Mouse (Mus musculus): ENCODE data around the gene Otud5. TPM values are rescaled to one million over a fixed set of nuclear protein-coding genes. Genes with fewer than 3 reads are reported as not detected.

The Otud5 gene
- polyA plus RNA-seq, 1 experiment from 2014 or later = 51.8 TPM

MicroRNAs within 50 kb of the gene (microRNA counts, 519-probe panel; counts per million panel counts)
- microRNA mmu-miR-1198 = 3,674 counts per million, percentile 54 among the panel's probes with 10 or more counts

Small RNA genes lying within 50 kb of the gene (microRNA-seq; reads per million reads assigned to microRNA genes)
- 26.2 reads per million, percentile 37 among the genes with 10 or more reads in this experiment for gene Mir1198

Other genes starting within 250 kb of the Otud5 start
- 28.0 and 29.6 TPM in 2 replicates for gene Ccdc22, start 235.8 kb upstream of the Otud5 start, polyA plus RNA-seq (2015; fragmentation: Nextera tagmentation; extraction: Ambion mirVana)
- gene Cacna1f, start 234.3 kb upstream of the Otud5 start, polyA plus RNA-seq (2015; fragmentation: Nextera tagmentation; extraction: Ambion mirVana) = 0.11 and 0.13 TPM in 2 replicates
- gene Syp, start 202.9 kb upstream of the Otud5 start, polyA plus RNA-seq (2015; fragmentation: Nextera tagmentation; extraction: Ambion mirVana) = 108 and 118 TPM in 2 replicates
- gene Prickle3, start 184.1 kb upstream of the Otud5 start, polyA plus RNA-seq (2015; fragmentation: Nextera tagmentation; extraction: Ambion mirVana) = 1.9 and 2.1 TPM in 2 replicates
- 27.2 and 33.4 TPM in 2 replicates for gene Plp2, start 170.0 kb upstream of the Otud5 start, polyA plus RNA-seq (2015; fragmentation: Nextera tagmentation; extraction: Ambion mirVana)
- 0.18 TPM in 1 of 2 replicates, not detected in the other for gene Magix, start 160.1 kb upstream of the Otud5 start, polyA plus RNA-seq (2015; fragmentation: Nextera tagmentation; extraction: Ambion mirVana)
- gene Gpkow, start 144.2 kb upstream of the Otud5 start, polyA plus RNA-seq (2015; fragmentation: Nextera tagmentation; extraction: Ambion mirVana) = 43.2 and 50.4 TPM in 2 replicates
- gene Wdr45, start 127.0 kb upstream of the Otud5 start, polyA plus RNA-seq (2015; fragmentation: Nextera tagmentation; extraction: Ambion mirVana) = 35.0 and 36.5 TPM in 2 replicates
- gene Gm45208, start 119.1 kb upstream of the Otud5 start, polyA plus RNA-seq (2015; fragmentation: Nextera tagmentation; extraction: Ambion mirVana) = not detected in 2 replicates
- gene Praf2, start 112.9 kb upstream of the Otud5 start, polyA plus RNA-seq (2015; fragmentation: Nextera tagmentation; extraction: Ambion mirVana) = 115 and 134 TPM in 2 replicates
- gene Ccdc120, start 90.5 kb upstream of the Otud5 start, polyA plus RNA-seq (2015; fragmentation: Nextera tagmentation; extraction: Ambion mirVana) = 39.3 and 43.2 TPM in 2 replicates
- gene Tfe3, start 78.8 kb upstream of the Otud5 start, polyA plus RNA-seq (2015; fragmentation: Nextera tagmentation; extraction: Ambion mirVana) = 25.8 and 28.6 TPM in 2 replicates
- gene Gripap1, start 51.6 kb upstream of the Otud5 start, polyA plus RNA-seq (2015; fragmentation: Nextera tagmentation; extraction: Ambion mirVana) = 74.9 and 77.1 TPM in 2 replicates
- 4.9 and 6.2 TPM in 2 replicates for gene Kcnd1, start 19.1 kb upstream of the Otud5 start, polyA plus RNA-seq (2015; fragmentation: Nextera tagmentation; extraction: Ambion mirVana)
- 16.7 and 18.6 TPM in 2 replicates for gene Pim2, start 36.9 kb downstream of the Otud5 start, polyA plus RNA-seq (2015; fragmentation: Nextera tagmentation; extraction: Ambion mirVana)
- 42.3 and 45.2 TPM in 2 replicates for gene Slc35a2, start 42.7 kb downstream of the Otud5 start, polyA plus RNA-seq (2015; fragmentation: Nextera tagmentation; extraction: Ambion mirVana)
- 210 and 216 TPM in 2 replicates for gene Pqbp1, start 57.9 kb downstream of the Otud5 start, polyA plus RNA-seq (2015; fragmentation: Nextera tagmentation; extraction: Ambion mirVana)
- 150 and 160 TPM in 2 replicates for gene Timm17b, start 58.0 kb downstream of the Otud5 start, polyA plus RNA-seq (2015; fragmentation: Nextera tagmentation; extraction: Ambion mirVana)
- not detected in 2 replicates for gene Gm10491, start 66.5 kb downstream of the Otud5 start, polyA plus RNA-seq (2015; fragmentation: Nextera tagmentation; extraction: Ambion mirVana)
- gene Gm10490, start 68.2 kb downstream of the Otud5 start, polyA plus RNA-seq (2015; fragmentation: Nextera tagmentation; extraction: Ambion mirVana) = not detected in 2 replicates
- gene Pcsk1n, start 78.5 kb downstream of the Otud5 start, polyA plus RNA-seq (2015; fragmentation: Nextera tagmentation; extraction: Ambion mirVana) = 192 and 252 TPM in 2 replicates
- gene Eras, start 87.2 kb downstream of the Otud5 start, polyA plus RNA-seq (2015; fragmentation: Nextera tagmentation; extraction: Ambion mirVana) = 0.24 TPM in 1 of 2 replicates, not detected in the other
- gene Hdac6, start 106.5 kb downstream of the Otud5 start, polyA plus RNA-seq (2015; fragmentation: Nextera tagmentation; extraction: Ambion mirVana) = 52.2 and 53.4 TPM in 2 replicates
- gene Gata1, start 136.7 kb downstream of the Otud5 start, polyA plus RNA-seq (2015; fragmentation: Nextera tagmentation; extraction: Ambion mirVana) = 0.56 and 0.73 TPM in 2 replicates
- gene Glod5, start 177.1 kb downstream of the Otud5 start, polyA plus RNA-seq (2015; fragmentation: Nextera tagmentation; extraction: Ambion mirVana) = not detected in 2 replicates
- gene Suv39h1, start 233.4 kb downstream of the Otud5 start, polyA plus RNA-seq (2015; fragmentation: Nextera tagmentation; extraction: Ambion mirVana) = 39.5 and 39.8 TPM in 2 replicates
- 0.24 TPM in 1 of 2 replicates, not detected in the other for gene Was, start 249.1 kb downstream of the Otud5 start, polyA plus RNA-seq (2015; fragmentation: Nextera tagmentation; extraction: Ambion mirVana)

All from neural tube, embryonic 13.5 days (tissue).